Mouse (Mus musculus): Measurements from ENCODE around the gene Tom1l1.

DNA sequence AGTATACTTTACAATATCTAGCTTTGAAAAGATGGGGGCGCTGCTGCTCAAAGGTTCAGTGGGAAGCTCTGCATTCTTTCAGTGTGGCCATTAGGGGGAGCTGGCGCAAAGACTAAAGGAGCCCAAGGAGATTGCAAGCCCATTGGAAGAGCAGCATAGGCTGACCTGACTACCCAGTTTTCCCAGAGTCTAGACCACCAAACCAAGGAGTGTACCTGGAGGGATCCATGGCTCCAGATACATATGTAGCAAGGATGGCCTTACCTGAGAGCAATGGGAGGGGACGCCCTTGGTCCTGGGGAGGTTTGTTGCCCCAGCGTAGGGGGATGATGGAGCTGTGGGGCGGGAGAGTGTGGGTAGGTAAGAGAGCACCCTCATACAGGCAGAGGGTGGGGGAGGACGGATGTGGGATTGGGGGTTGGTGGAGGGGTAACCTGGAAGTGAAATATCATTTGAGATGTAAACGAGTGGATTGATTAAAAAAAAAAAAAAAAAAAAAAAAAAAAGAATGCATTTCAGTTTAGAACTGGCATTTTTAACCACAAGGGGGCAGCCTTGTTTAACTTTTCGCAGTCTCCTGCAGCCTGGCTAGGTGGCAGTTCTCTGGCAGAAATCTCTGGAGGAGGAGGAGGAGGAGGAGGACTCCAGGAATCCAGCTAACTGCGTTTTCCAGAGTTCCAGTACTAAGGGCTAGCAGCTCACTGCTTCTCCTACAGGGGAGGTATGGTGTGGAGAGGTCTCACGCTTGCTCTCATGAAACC lies 9.5 kb upstream of the Tom1l1 start:
- no peak for TF ChIP-seq GATA1 (IDR thresholded peaks at IDR 0.05; ENCODE audit: low read length)
- no peak for TF ChIP-seq TAL1 (IDR thresholded peaks at IDR 0.05; ENCODE audit: low read length)
